Mouse (Mus musculus) C2C12 (cell line): ENCODE results near the gene Kdm2b. TPM values are rescaled to one million over a fixed set of nuclear protein-coding genes. Genes with fewer than 3 reads are reported as not detected.
A peak's percentile ranks its signal among the peaks of the same experiment; 100 is the strongest.

Source experiments
- H3K27me3 ChIP-seq: one replicate; pipeline ENCODE4 v1.6.1; 2011; ENCODE audit not compliant: control insufficient read depth, insufficient read depth, insufficient read length
- H3K36me3 ChIP-seq: one replicate; pipeline ENCODE4 v1.6.1; 2011; ENCODE audit not compliant: control insufficient read depth, insufficient read depth
- H3K4me3 ChIP-seq: one replicate; pipeline ENCODE4 v1.5.1; 2011; ENCODE audit warnings: mild to moderate bottlenecking, control low read depth; ENCODE audit not compliant: poor library complexity, insufficient read depth, severe bottlenecking
- H3K79me2 ChIP-seq: one replicate; pipeline ENCODE4 v1.6.1; 2011; ENCODE audit not compliant: control insufficient read depth, insufficient read depth
- H3K79me3 ChIP-seq: one replicate; pipeline ENCODE4 v1.6.1; 2011; ENCODE audit warnings: low read depth, control low read depth
- H3ac ChIP-seq: one replicate; pipeline ENCODE3; 2011; ENCODE audit warnings: low read depth; ENCODE audit not compliant: control insufficient read depth, insufficient read length
- CEBPB ChIP-seq: IDR thresholded peaks from one replicate; pipeline ENCODE4 v1.6.1; 2011; ENCODE audit warnings: low read depth, mild to moderate bottlenecking, control low read depth, moderate library complexity
- CTCF ChIP-seq: IDR thresholded peaks from one replicate; pipeline ENCODE4 v1.5.1; 2011; ENCODE audit not compliant: control insufficient read depth, insufficient read depth, insufficient read length
- FOSL1 ChIP-seq: IDR thresholded peaks from one replicate; pipeline ENCODE4 v1.8.0; 2011; ENCODE audit warnings: mild to moderate bottlenecking, low read length; ENCODE audit not compliant: poor library complexity, insufficient read depth, severe bottlenecking
- MAX ChIP-seq: IDR thresholded peaks from one replicate; pipeline ENCODE4 v1.6.1; 2011; ENCODE audit warnings: mild to moderate bottlenecking, control low read depth
- MYOD1 ChIP-seq: IDR thresholded peaks from one replicate; pipeline ENCODE4 v1.6.1; 2011; ENCODE audit warnings: low read depth; ENCODE audit not compliant: control insufficient read depth, insufficient read length
- MYOG ChIP-seq: IDR thresholded peaks from one replicate; pipeline ENCODE4 v1.6.1; 2011; ENCODE audit not compliant: control insufficient read depth, insufficient read length; ENCODE audit errors: extremely low read depth
- USF1 ChIP-seq: IDR thresholded peaks from one replicate; pipeline ENCODE4 v1.6.1; 2011; ENCODE audit warnings: low read depth, mild to moderate bottlenecking, control low read depth, moderate library complexity
- polyA plus RNA-seq: library from polyadenylated mRNA; unstranded; fragments of >200 nt; fragmentation: generic; extraction: Trizol; gene quantifications from one replicate; pipeline ENCODE4 v1.2.1, GENCODE M21; 2012; ENCODE audit warnings: missing spikeins

The Kdm2b gene
- polyA plus RNA-seq, 1 experiment, result 15.3 TPM

- no peaks in the 10 kb centered on the region for H3K36me3 ChIP-seq
- TF ChIP-seq CTCF, result peak; percentile 28
- TF ChIP-seq MAX, result no peak
- H3K4me3 ChIP-seq, result peak overlapping the region; percentile 85
- peaks cover 5% of the 10 kb centered on the region for H3K79me3 ChIP-seq
- H3K79me2 ChIP-seq, result peaks cover 16% of the 10 kb centered on the region
- no peaks in the 10 kb centered on the region for H3K27me3 ChIP-seq
- peak overlapping the region; percentile 92 for H3ac ChIP-seq
Observed at GRCm38 (mm10) chr5:122850319-122851002, 139.2 kb downstream of the Kdm2b start.

DNA sequence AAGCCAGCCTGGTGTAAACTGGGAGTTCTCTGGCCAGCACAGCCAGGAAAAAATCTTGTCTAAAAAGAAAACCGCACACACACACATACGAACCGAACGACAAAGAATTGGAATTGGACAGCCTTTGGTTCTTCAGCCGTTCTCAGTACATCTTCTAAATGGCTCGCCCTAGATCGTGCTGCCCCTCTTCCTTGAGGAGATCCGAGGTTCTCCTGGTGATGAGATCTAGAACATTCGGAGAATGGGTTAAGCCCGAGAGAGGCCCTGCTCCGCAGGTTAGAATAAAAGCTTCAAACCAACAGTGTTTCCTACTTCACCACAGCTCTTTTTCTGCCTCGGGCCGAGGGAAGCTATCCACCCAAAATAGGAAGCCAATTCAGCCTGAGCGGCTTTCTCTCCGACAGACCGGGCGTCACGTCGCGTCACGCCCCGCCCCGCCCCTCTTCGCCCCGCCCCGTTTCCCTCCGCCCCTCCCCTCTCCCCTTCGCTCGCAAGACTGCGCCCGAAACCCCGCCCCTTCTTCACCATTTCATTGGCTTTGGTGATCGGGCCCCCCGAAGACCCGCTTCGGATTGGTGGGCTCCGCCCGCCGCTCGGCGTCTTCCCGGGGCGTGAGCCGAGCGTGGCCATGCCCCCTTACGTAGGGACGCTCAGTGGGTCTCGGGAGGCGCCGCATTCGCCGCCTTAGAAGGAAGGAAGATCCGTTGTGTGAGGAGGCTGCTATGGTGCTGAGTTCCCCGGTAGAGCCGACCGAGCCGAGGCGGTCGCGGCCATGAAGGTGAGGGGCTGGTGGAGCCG, 139.9 kb downstream of the Kdm2b start, which contains the start of gene Rnf34:
TSS of gene Rnf34 (plus strand) at position 528 of the 798 bp plus-strand sequence.
- Histone ChIP-seq H3ac (peak within 1 kb of the TSS; percentile 92), H3K36me3 (no peaks in the 10 kb centered on the region), H3K79me3 (peaks cover 5% of the 10 kb centered on the region), H3K79me2 (peaks cover 16% of the 10 kb centered on the region), H3K27me3 (no peaks in the 10 kb centered on the region), H3K4me3 (peak within 1 kb of the TSS; percentile 85)
- no peak for TF ChIP-seq MYOD1
- TF ChIP-seq MYOG, result no peak
- no peak for TF ChIP-seq CTCF
- no peak for TF ChIP-seq MAX
- no peak for TF ChIP-seq FOSL1
- TF ChIP-seq CEBPB, result no peak
- TF ChIP-seq USF1, result no peak

DNA sequence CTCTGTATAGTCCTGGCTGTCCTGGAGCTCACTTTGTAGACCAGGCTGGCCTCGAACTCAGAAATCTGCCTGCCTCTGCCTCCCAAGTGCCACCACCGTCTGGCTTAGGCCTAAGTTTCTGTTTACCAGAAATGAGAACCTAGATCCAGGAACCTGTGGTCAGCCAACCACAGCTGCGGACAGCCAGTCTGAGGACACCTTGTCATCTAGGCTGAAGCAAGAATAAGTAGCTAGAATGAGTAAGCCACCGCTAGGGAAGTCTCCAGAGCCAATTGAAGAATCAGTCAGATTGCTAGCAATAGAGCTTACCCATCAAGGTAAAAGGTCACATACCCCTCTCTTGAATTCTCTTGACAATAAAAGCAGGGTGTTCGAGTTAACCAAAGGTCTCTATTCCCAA, 145.8 kb downstream of the Kdm2b start:
- Histone ChIP-seq H3K36me3 (no peaks in the 10 kb centered on the region), H3K27me3 (peaks cover 3% of the 10 kb centered on the region), H3ac (no peak overlapping the region), H3K79me3 (no peaks in the 10 kb centered on the region), H3K79me2 (no peaks in the 10 kb centered on the region), H3K4me3 (no peak overlapping the region)
- TF ChIP-seq MAX (no peak), FOSL1 (no peak), MYOG (no peak), MYOD1 (no peak), CEBPB (no peak), CTCF (no peak), USF1 (no peak)

- Histone ChIP-seq H3K79me3 (no peaks in the 10 kb centered on the region), H3K79me2 (no peaks in the 10 kb centered on the region), H3K36me3 (no peaks in the 10 kb centered on the region), H3ac (no peak overlapping the region), H3K4me3 (no peak overlapping the region), H3K27me3 (peaks cover 3% of the 10 kb centered on the region)
- TF ChIP-seq MYOD1, result no peak
- TF ChIP-seq FOSL1, result no peak
- no peak for TF ChIP-seq CTCF
- no peak for TF ChIP-seq USF1
Observed at GRCm38 (mm10) chr5:122841126-122841525, 148.5 kb downstream of the Kdm2b start.

DNA sequence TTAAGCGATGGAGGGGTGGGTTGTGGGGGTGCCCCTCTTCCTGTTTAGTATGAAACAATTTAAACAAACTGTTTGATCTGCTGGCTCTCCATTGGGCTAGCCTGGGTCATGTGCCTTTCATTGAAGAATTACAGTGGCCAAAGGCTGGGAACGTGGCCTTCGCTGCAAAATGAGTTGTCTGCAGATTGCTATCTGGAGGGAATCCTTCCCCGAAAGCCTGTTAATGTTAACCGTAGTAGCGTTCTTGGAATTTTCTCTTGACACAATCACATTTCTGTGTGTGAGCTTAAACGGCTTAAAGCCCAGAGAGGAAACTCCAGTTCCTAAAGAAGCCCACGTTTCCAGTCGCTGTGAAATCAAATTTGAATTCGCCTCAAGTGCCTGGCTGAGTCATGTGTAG, 156.6 kb downstream of the Kdm2b start:
- no peak overlapping the region for H3K4me3 ChIP-seq
- no peak overlapping the region for H3ac ChIP-seq
- H3K36me3 ChIP-seq, result no peaks in the 10 kb centered on the region
- H3K79me3 ChIP-seq, result no peaks in the 10 kb centered on the region
- H3K79me2 ChIP-seq, result no peaks in the 10 kb centered on the region
- H3K27me3 ChIP-seq, result no peaks in the 10 kb centered on the region
- TF ChIP-seq FOSL1, result no peak
- TF ChIP-seq MYOG, result no peak
- no peak for TF ChIP-seq CTCF
- TF ChIP-seq CEBPB, result no peak
- no peak for TF ChIP-seq USF1
- TF ChIP-seq MYOD1, result no peak
- TF ChIP-seq MAX, result no peak

DNA sequence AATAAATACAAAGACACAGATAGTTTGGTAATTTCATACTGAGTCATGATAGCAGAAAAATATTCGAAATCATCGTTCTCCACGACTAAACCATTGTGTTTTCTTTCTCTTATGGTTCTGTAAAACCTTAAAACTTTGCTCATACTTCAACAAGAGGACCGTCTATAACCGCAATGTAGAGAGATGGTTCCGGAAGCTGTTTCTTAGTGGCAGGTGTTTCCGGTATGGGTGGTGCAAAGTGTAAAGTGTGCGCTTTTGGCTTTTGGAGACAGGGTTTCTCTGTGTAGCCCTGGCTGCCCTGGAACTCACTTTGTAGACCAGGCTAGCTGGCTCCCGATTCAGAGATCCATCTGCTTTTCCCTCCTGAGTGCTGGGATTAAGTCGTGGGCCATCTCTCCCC, 157.1 kb downstream of the Kdm2b start:
- H3K79me3 ChIP-seq, result no peaks in the 10 kb centered on the region
- no peak overlapping the region for H3K4me3 ChIP-seq
- TF ChIP-seq USF1 (no peak), CEBPB (no peak), MYOD1 (no peak), MYOG (no peak), CTCF (no peak), FOSL1 (no peak), MAX (no peak)
- H3K36me3 ChIP-seq, result no peaks in the 10 kb centered on the region
- no peaks in the 10 kb centered on the region for H3K79me2 ChIP-seq
- H3ac ChIP-seq, result no peak overlapping the region
- H3K27me3 ChIP-seq, result no peaks in the 10 kb centered on the region
